Mouse (Mus musculus): Measurements from ENCODE around the gene Ear14. TPM values are rescaled to one million over a fixed set of nuclear protein-coding genes. Genes with fewer than 3 reads are reported as not detected.
"Not testable (repeated sequence)": the region's sequence is repeated elsewhere in the genome, so short reads cannot be mapped to it uniquely, and the experiment has no call there.

Gene Ear14
- polyA plus RNA-seq (2016; fragmentation: Nextera tagmentation; extraction: Ambion mirVana), result not detected in 2 replicates

- no peak for ATAC-seq
- Histone ChIP-seq H3K27me3 (replicated peaks) (no peaks in the 10 kb centered on the region), H3K4me2 (no peak within 1 kb of the TSS), H3K36me3 (no peaks in the 10 kb centered on the region), H3K4me3 (no peak within 1 kb of the TSS), H3K27ac (no peak within 1 kb of the TSS), H3K9ac (no peak within 1 kb of the TSS), H3K9me3 (replicated peaks) (no peaks in the 10 kb centered on the region), H3K4me1 (no peaks in the 10 kb centered on the region)
- WGBS (ENCODE audit: insufficient replicate concordance), result 63% methylated on average over 2 of the region's 2 CpGs
These were observed at the start of gene Ear14 for GRCm38 (mm10) chr14:51203115-51203514. TSS of gene Ear14 (plus strand) at chr14:51203391.

GRCm38 (mm10) chr14:51156056-51156735 is 47.0 kb upstream of the Ear14 start:
- Histone ChIP-seq H3K27ac (no peak overlapping the region), H3K27me3 (replicated peaks) (no peaks in the 10 kb centered on the region), H3K4me3 (no peak overlapping the region), H3K4me2 (no peak overlapping the region), H3K9me3 (replicated peaks) (no peaks in the 10 kb centered on the region), H3K9ac (no peak overlapping the region), H3K36me3 (no peaks in the 10 kb centered on the region), H3K4me1 (peaks cover 40% of the 10 kb centered on the region)
- 75% methylated on average over 5 of the region's 5 CpGs for WGBS (ENCODE audit: insufficient replicate concordance)
- no peak for ATAC-seq

GRCm38 (mm10) chr14:51156736-51157068 is 46.5 kb upstream of the Ear14 start:
- H3K4me1 ChIP-seq, result peaks cover 38% of the 10 kb centered on the region
- no peaks in the 10 kb centered on the region for H3K9me3 ChIP-seq (replicated peaks)
- 66% methylated on average over 4 of the region's 4 CpGs for WGBS (ENCODE audit: insufficient replicate concordance)
- H3K27me3 ChIP-seq (replicated peaks), result no peaks in the 10 kb centered on the region
- no peak overlapping the region for H3K9ac ChIP-seq
- H3K4me3 ChIP-seq, result no peak overlapping the region
- H3K27ac ChIP-seq, result no peak overlapping the region
- ATAC-seq, result no peak
- H3K4me2 ChIP-seq, result no peak overlapping the region
- no peaks in the 10 kb centered on the region for H3K36me3 ChIP-seq

- Histone ChIP-seq H3K4me1 (peaks cover 34% of the 10 kb centered on the region), H3K4me3 (no peak overlapping the region), H3K9ac (no peak overlapping the region), H3K36me3 (no peaks in the 10 kb centered on the region), H3K4me2 (no peak overlapping the region), H3K9me3 (replicated peaks) (no peaks in the 10 kb centered on the region), H3K27ac (no peak overlapping the region), H3K27me3 (replicated peaks) (no peaks in the 10 kb centered on the region)
- WGBS (ENCODE audit: insufficient replicate concordance), result 74% methylated on average over 1 of the region's 1 CpGs
- ATAC-seq, result no peak
These were observed 46.1 kb upstream of the Ear14 start for GRCm38 (mm10) chr14:51157072-51157471.

GRCm38 (mm10) chr14:51161976-51162375 is 41.2 kb upstream of the Ear14 start, which contains the start of gene Rnase2b:
TSS of gene Rnase2b (plus strand) at chr14:51162260.
- not testable (repeated sequence) for H3K27me3 ChIP-seq (replicated peaks); ATAC-seq; H3K4me3 ChIP-seq; H3K4me2 ChIP-seq; H3K9ac ChIP-seq; H3K9me3 ChIP-seq (replicated peaks); H3K27ac ChIP-seq; H3K36me3 ChIP-seq
- 73% methylated on average over 3 of the region's 3 CpGs for WGBS (ENCODE audit: insufficient replicate concordance)
- H3K4me1 ChIP-seq, result peaks cover 16% of the 10 kb centered on the region

GRCm38 (mm10) chr14:51163323-51163722 is 39.9 kb upstream of the Ear14 start:
- not testable (repeated sequence) for H3K27ac ChIP-seq; H3K27me3 ChIP-seq (replicated peaks); H3K4me3 ChIP-seq; H3K4me2 ChIP-seq; ATAC-seq; H3K9ac ChIP-seq; H3K36me3 ChIP-seq; H3K9me3 ChIP-seq (replicated peaks)
- H3K4me1 ChIP-seq, result peaks cover 12% of the 10 kb centered on the region
- WGBS (ENCODE audit: insufficient replicate concordance), result 75% methylated on average over 6 of the region's 6 CpGs

GRCm38 (mm10) chr14:51165435-51165834 is 37.8 kb upstream of the Ear14 start:
- WGBS (ENCODE audit: insufficient replicate concordance), result 73% methylated on average over 1 of the region's 1 CpGs
- ATAC-seq, result peak; percentile 49; the same call in 1 of the 2 replicates
- no peaks in the 10 kb centered on the region for H3K36me3 ChIP-seq
- H3K4me2 ChIP-seq, result no peak overlapping the region
- H3K9ac ChIP-seq, result no peak overlapping the region
- H3K27ac ChIP-seq, result no peak overlapping the region
- H3K9me3 ChIP-seq (replicated peaks), result no peaks in the 10 kb centered on the region
- H3K4me3 ChIP-seq, result no peak overlapping the region
- no peaks in the 10 kb centered on the region for H3K27me3 ChIP-seq (replicated peaks)
- H3K4me1 ChIP-seq, result peaks cover 6% of the 10 kb centered on the region

- no peaks in the 10 kb centered on the region for H3K36me3 ChIP-seq
- H3K27me3 ChIP-seq (replicated peaks), result no peaks in the 10 kb centered on the region
- H3K9ac ChIP-seq, result no peak overlapping the region
- H3K4me2 ChIP-seq, result no peak overlapping the region
- no peak overlapping the region for H3K4me3 ChIP-seq
- peaks cover 6% of the 10 kb centered on the region for H3K4me1 ChIP-seq
- no peak for ATAC-seq
- H3K27ac ChIP-seq, result no peak overlapping the region
- no peaks in the 10 kb centered on the region for H3K9me3 ChIP-seq (replicated peaks)
These were observed 37.1 kb upstream of the Ear14 start for GRCm38 (mm10) chr14:51166068-51166467.

GRCm38 (mm10) chr14:51172095-51172865 is 30.9 kb upstream of the Ear14 start:
- 30% methylated on average over 9 of the region's 9 CpGs for WGBS (ENCODE audit: insufficient replicate concordance)
- not testable (repeated sequence) for ATAC-seq

GRCm38 (mm10) chr14:51172947-51173346 is 30.2 kb upstream of the Ear14 start:
- not testable (repeated sequence) for H3K27me3 ChIP-seq (replicated peaks); H3K9me3 ChIP-seq (replicated peaks); H3K4me3 ChIP-seq; H3K27ac ChIP-seq; H3K4me1 ChIP-seq; H3K9ac ChIP-seq; H3K36me3 ChIP-seq
- 44% methylated on average over 4 of the region's 4 CpGs for WGBS (ENCODE audit: insufficient replicate concordance)
- 0 out of 2 replicates have a peak, but pooled peaks have one; percentile 24 for ATAC-seq
- H3K4me2 ChIP-seq, result 0 out of 2 replicates have a peak overlapping the region, but pooled peaks have one; percentile 12

More at GRCm38 (mm10) chr14:51172095-51172865, 30.9 kb upstream of the Ear14 start:
- H3K9ac ChIP-seq; H3K4me3 ChIP-seq; H3K9me3 ChIP-seq (replicated peaks); H3K36me3 ChIP-seq; H3K4me1 ChIP-seq; H3K27ac ChIP-seq; H3K27me3 ChIP-seq (replicated peaks): not testable (repeated sequence)
- H3K4me2 ChIP-seq, result 0 out of 2 replicates have a peak overlapping the region, but pooled peaks have one; percentile 12

GRCm38 (mm10) chr14:51173843-51174242 is 29.3 kb upstream of the Ear14 start:
- H3K27ac ChIP-seq, result no peak overlapping the region
- no peak overlapping the region for H3K9ac ChIP-seq
- H3K4me2 ChIP-seq, result no peak overlapping the region
- no peaks in the 10 kb centered on the region for H3K9me3 ChIP-seq (replicated peaks)
- ATAC-seq, result no peak
- no peaks in the 10 kb centered on the region for H3K36me3 ChIP-seq
- no peaks in the 10 kb centered on the region for H3K27me3 ChIP-seq (replicated peaks)
- WGBS (ENCODE audit: insufficient replicate concordance), result 72% methylated on average over 4 of the region's 4 CpGs
- H3K4me1 ChIP-seq, result 0 out of 2 replicates have a peak, but pooled peaks cover 3% of the 10 kb centered on the region
- no peak overlapping the region for H3K4me3 ChIP-seq

- not testable (repeated sequence) for H3K27me3 ChIP-seq (replicated peaks); H3K36me3 ChIP-seq; H3K4me3 ChIP-seq; ATAC-seq; H3K27ac ChIP-seq; H3K9me3 ChIP-seq (replicated peaks); H3K4me1 ChIP-seq; H3K9ac ChIP-seq; H3K4me2 ChIP-seq
- WGBS (ENCODE audit: insufficient replicate concordance), result 51% methylated on average over 2 of the region's 2 CpGs
These were observed 22.1 kb upstream of the Ear14 start for GRCm38 (mm10) chr14:51181051-51181450.

Data from liver, embryonic 12.5 days (tissue).